Mouse (Mus musculus) lung, embryonic 14.5 days (tissue): ENCODE results near the gene Ddx19a. TPM values are rescaled to one million over a fixed set of nuclear protein-coding genes. Genes with fewer than 3 reads are reported as not detected.

ENCODE experiments used
- ATAC-seq: fragments of 200-750 bp; cut with Nextera tagmentation; 2 replicates; pipeline ENCODE4 v1.8.0; 2017; ENCODE audit warnings: mild to moderate bottlenecking, moderate TSS enrichment, moderate library complexity; ENCODE audit not compliant: insufficient read depth
- DNase-seq: peaks from one replicate; pipeline ENCODE4 v3.0.0-alpha.2; 2015
- H3K27ac ChIP-seq: fragments of 300-500 bp; sonication (generic); 2 replicates; pipeline ENCODE4 v1.5.1; 2014; ENCODE audit warnings: low read depth, mild to moderate bottlenecking, moderate library complexity
- H3K27me3 ChIP-seq: fragments of 300-500 bp; sonication (generic); 2 replicates; pipeline ENCODE4 v1.6.1; 2014; ENCODE audit warnings: low read length, control low read depth; ENCODE audit not compliant: insufficient read depth
- H3K36me3 ChIP-seq: fragments of 300-500 bp; sonication (generic); 2 replicates; pipeline ENCODE4 v1.6.1; 2014; ENCODE audit warnings: control low read depth; ENCODE audit not compliant: insufficient read depth
- H3K4me1 ChIP-seq: fragments of 300-500 bp; sonication (generic); 2 replicates; pipeline ENCODE4 v1.6.1; 2014; ENCODE audit warnings: antibody characterized with exemption, control low read depth; ENCODE audit not compliant: insufficient read depth
- H3K4me2 ChIP-seq: fragments of 300-500 bp; sonication (generic); 2 replicates; pipeline ENCODE4 v1.6.1; 2014; ENCODE audit warnings: mild to moderate bottlenecking
- H3K4me3 ChIP-seq: fragments of 300-500 bp; sonication (generic); 2 replicates; pipeline ENCODE4 v1.5.1; 2014; ENCODE audit warnings: low read depth, low read length
- H3K9ac ChIP-seq: fragments of 300-500 bp; sonication (generic); 2 replicates; pipeline ENCODE4 v1.6.1; 2014
- H3K9me3 ChIP-seq: fragments of 300-500 bp; sonication (generic); 2 replicates; pipeline ENCODE4 v1.6.1; 2016; ENCODE audit warnings: low read depth, low read length, control low read depth
- CTCF ChIP-seq: IDR thresholded peaks from 2 replicates; pipeline ENCODE4 v1.5.1; 2016; ENCODE audit warnings: antibody characterized with exemption, low read depth
- WGBS: fragments of 180-500 bp; shearing (Covaris S2); extraction: QIAGEN DNeasy Blood & Tissue Kit; methylation state at CpG from one replicate; pipeline ENCODE4 v1.1.7; 2014; 5-methylcytosine and 5-hydroxymethylcytosine counted together
- polyA plus RNA-seq: library from polyadenylated mRNA; unstranded; fragments of >200 nt; fragmentation: Nextera tagmentation; extraction: Ambion mirVana; gene quantifications from 2 replicates; pipeline ENCODE4 v1.2.1, GENCODE M21; 2014

Gene Ddx19a
- polyA plus RNA-seq, 1 experiment from 2014 or later = 19.1 TPM

- H3K4me1 ChIP-seq = no peaks in the 10 kb centered on the region
- peak overlapping the region; percentile 43 for H3K4me3 ChIP-seq
- H3K27me3 ChIP-seq = no peaks in the 10 kb centered on the region
- peak overlapping the region; percentile 86 for H3K4me2 ChIP-seq
- no peaks in the 10 kb centered on the region for H3K9me3 ChIP-seq
- 0 out of 2 replicates have a peak overlapping the region, but pooled peaks have one; percentile 15 for H3K27ac ChIP-seq
- H3K36me3 ChIP-seq = peaks cover 31% of the 10 kb centered on the region
- WGBS = 7% methylated on average over 45 of the region's 45 CpGs
- DNase-seq (peak; percentile 96), ATAC-seq (peak; percentile 95)
- peak overlapping the region; percentile 58 for H3K9ac ChIP-seq
- no peak for TF ChIP-seq CTCF
Observed at GRCm38 (mm10) chr8:110969910-110970770, 27.5 kb downstream of the Ddx19a start.

GRCm38 (mm10) chr8:110967326-110967725 lies 30.3 kb downstream of the Ddx19a start:
- Histone ChIP-seq H3K27me3 (no peaks in the 10 kb centered on the region), H3K36me3 (peaks cover 14% of the 10 kb centered on the region; the same call in 1 of the 2 replicates)
- no peak for TF ChIP-seq CTCF

GRCm38 (mm10) chr8:110966586-110966985 lies 31.0 kb downstream of the Ddx19a start:
- Histone ChIP-seq H3K4me1 (no peaks in the 10 kb centered on the region), H3K9ac (no peak overlapping the region), H3K9me3 (no peaks in the 10 kb centered on the region), H3K4me3 (no peak overlapping the region), H3K27ac (no peak overlapping the region), H3K4me2 (no peak overlapping the region), H3K27me3 (no peaks in the 10 kb centered on the region), H3K36me3 (peaks cover 22% of the 10 kb centered on the region; the same call in 1 of the 2 replicates)
- no peak for TF ChIP-seq CTCF
- no peak for ATAC-seq
- no peak for DNase-seq
- WGBS = 80% methylated on average over 8 of the region's 8 CpGs

More at GRCm38 (mm10) chr8:110967326-110967725, 30.3 kb downstream of the Ddx19a start:
- Histone ChIP-seq H3K27ac (no peak overlapping the region), H3K4me1 (no peaks in the 10 kb centered on the region), H3K4me3 (no peak overlapping the region), H3K9ac (no peak overlapping the region), H3K4me2 (no peak overlapping the region), H3K9me3 (no peaks in the 10 kb centered on the region)
- ATAC-seq (no peak), DNase-seq (no peak)
- WGBS = 77% methylated on average over 9 of the region's 9 CpGs

GRCm38 (mm10) chr8:110965594-110965993 lies 32.0 kb downstream of the Ddx19a start:
- no peak overlapping the region for H3K4me2 ChIP-seq
- ATAC-seq = peak; percentile 25; the same call in 1 of the 2 replicates
- peaks cover 22% of the 10 kb centered on the region; the same call in 1 of the 2 replicates for H3K36me3 ChIP-seq
- DNase-seq = peak; percentile 87
- no peaks in the 10 kb centered on the region for H3K27me3 ChIP-seq
- H3K4me3 ChIP-seq = no peak overlapping the region
- peak; percentile 27 for TF ChIP-seq CTCF
- whole genome bisulfite sequencing = 35% methylated on average over 7 of the region's 7 CpGs
- H3K9me3 ChIP-seq = no peaks in the 10 kb centered on the region
- no peak overlapping the region for H3K27ac ChIP-seq
- no peaks in the 10 kb centered on the region for H3K4me1 ChIP-seq
- H3K9ac ChIP-seq = no peak overlapping the region

- no peaks in the 10 kb centered on the region for H3K4me1 ChIP-seq
- H3K9me3 ChIP-seq = no peaks in the 10 kb centered on the region
- 72% methylated on average over 7 of the region's 7 CpGs for WGBS
- peaks cover 24% of the 10 kb centered on the region; the same call in 1 of the 2 replicates for H3K36me3 ChIP-seq
- no peak overlapping the region for H3K4me2 ChIP-seq
- DNase-seq (no peak), ATAC-seq (no peak)
- no peak overlapping the region for H3K4me3 ChIP-seq
- no peak for TF ChIP-seq CTCF
- H3K27ac ChIP-seq = no peak overlapping the region
- no peaks in the 10 kb centered on the region for H3K27me3 ChIP-seq
- no peak overlapping the region for H3K9ac ChIP-seq
Observed at GRCm38 (mm10) chr8:110964666-110965065, 32.9 kb downstream of the Ddx19a start.

GRCm38 (mm10) chr8:110963051-110963450 lies 34.5 kb downstream of the Ddx19a start:
- Histone ChIP-seq H3K36me3 (peaks cover 36% of the 10 kb centered on the region), H3K9me3 (no peaks in the 10 kb centered on the region), H3K4me1 (no peaks in the 10 kb centered on the region), H3K27me3 (no peaks in the 10 kb centered on the region), H3K27ac (no peak overlapping the region), H3K9ac (no peak overlapping the region), H3K4me3 (no peak overlapping the region), H3K4me2 (no peak overlapping the region)
- 89% methylated on average over 2 of the region's 2 CpGs for WGBS
- TF ChIP-seq CTCF = no peak
- ATAC-seq = no peak
- DNase-seq = no peak

- no peak for TF ChIP-seq CTCF
- no peak overlapping the region for H3K9ac ChIP-seq
- no peaks in the 10 kb centered on the region for H3K27me3 ChIP-seq
- H3K4me3 ChIP-seq = no peak overlapping the region
- no peak for DNase-seq
- peaks cover 46% of the 10 kb centered on the region for H3K36me3 ChIP-seq
- WGBS = 90% methylated on average over 6 of the region's 6 CpGs
- no peak overlapping the region for H3K4me2 ChIP-seq
- no peaks in the 10 kb centered on the region for H3K9me3 ChIP-seq
- no peaks in the 10 kb centered on the region for H3K4me1 ChIP-seq
- ATAC-seq = no peak
- H3K27ac ChIP-seq = no peak overlapping the region
Observed at GRCm38 (mm10) chr8:110959906-110960305, 37.7 kb downstream of the Ddx19a start.
